Mouse (Mus musculus) left cerebral cortex, postnatal 14 days (tissue): ENCODE data around the gene Naaa. TPM values are rescaled to one million over a fixed set of nuclear protein-coding genes. Genes with fewer than 3 reads are reported as not detected.

ENCODE experiments used
- DNase-seq, 2 experiments: peaks; one replicate each; pipeline ENCODE4 v3.0.0; 2021 to 2022; ENCODE audit warnings: low spot score in 2 of 2, mixed read lengths in 1 of 2
- intact Hi-C: fragments of 180-260 bp; cut with DNase I; formaldehyde crosslinking; loops from one replicate; pipeline ENCODE4 v1.15.1; 2025
- total RNA-seq, 2 experiments: library from RNA; stranded (reverse); gene quantifications; 2 replicates each; pipeline ENCODE4 v1.2.3; 2021

The Naaa gene
- total RNA-seq, 2 experiments from 2014 or later: 26.6 to 30.7 TPM

DNA sequence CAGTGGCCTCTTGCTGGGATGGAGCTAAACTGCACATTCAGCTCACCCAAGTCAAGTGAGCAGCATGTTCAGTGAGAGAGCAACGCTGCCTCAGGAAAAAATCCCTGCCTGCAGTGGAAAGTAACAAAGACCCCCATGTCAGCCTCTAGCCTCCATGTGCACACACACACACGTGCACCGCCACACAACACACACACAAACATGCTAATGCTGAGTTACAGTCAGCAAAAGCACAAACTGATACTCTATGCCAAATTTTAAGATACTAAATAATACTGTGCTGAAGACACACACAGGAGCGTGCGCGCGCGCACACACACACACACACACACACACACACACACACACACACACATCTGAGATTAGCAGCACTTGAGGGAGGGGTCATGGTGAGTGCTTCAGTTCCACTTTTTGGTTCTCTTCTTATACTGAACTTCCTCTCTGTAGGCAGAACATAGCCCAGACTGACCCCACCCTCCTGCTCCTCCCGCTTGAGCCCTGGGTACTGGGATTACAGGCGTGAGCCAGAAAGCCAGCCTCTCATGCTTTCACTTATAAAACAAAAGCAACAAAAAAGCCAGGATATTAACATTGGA lies 1.1 kb upstream of the Naaa start:
- intact Hi-C loops: no loop called here

DNA sequence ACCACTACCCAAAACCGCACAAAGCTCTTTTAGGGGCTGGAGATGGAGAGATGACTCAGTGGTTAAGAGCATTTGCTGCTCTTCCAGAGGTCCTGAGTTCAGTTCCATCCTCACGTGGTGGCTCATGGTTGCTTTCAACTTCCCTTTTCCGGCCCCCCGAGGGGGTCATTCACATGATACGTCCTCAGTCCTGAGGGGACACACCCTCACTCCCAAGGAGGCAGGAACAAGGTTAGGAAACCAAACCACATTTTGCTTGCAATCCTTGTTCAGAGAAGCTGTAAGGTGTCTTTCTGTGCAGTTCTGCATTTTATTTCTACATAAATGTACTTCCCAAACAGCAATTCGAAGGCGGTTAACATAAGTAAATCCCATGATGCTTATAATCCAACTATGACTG lies 7.5 kb downstream of the Naaa start:
- intact Hi-C loops: no loop called here
- no peak for DNase-seq

More for the DNA sequence above, 1.1 kb upstream of the Naaa start:
- no peak for DNase-seq

DNA sequence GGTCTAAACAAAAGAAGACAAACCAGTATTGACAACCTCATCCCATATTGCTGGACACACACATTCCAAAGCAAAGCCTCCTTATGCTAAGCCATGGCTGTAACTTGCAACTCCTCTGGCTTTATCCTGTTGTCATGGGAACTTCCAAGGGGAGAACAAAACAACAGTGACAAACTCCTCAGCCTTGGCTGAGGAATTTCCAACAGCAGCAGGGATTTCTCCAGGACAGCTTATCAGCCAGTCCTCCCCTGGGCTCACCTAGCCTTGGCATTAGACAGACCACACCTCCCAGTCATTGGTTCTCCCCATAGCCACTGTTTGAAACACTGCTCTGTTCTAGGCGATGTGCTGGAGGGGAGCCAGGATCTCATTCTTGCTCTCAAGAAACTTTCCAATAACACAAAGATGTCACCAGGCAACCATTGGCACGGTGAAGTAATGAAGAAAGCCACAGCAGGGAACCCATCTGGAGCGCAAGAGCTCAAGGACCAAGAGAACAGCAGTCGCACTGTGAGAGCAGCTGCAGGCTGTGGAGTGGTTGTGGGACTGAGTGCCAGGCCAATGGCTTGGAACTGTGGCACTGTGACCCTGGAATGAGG lies 14.1 kb downstream of the Naaa start:
- intact Hi-C loops: no loop called here
- peak; percentile 80 to 93 for DNase-seq

DNA sequence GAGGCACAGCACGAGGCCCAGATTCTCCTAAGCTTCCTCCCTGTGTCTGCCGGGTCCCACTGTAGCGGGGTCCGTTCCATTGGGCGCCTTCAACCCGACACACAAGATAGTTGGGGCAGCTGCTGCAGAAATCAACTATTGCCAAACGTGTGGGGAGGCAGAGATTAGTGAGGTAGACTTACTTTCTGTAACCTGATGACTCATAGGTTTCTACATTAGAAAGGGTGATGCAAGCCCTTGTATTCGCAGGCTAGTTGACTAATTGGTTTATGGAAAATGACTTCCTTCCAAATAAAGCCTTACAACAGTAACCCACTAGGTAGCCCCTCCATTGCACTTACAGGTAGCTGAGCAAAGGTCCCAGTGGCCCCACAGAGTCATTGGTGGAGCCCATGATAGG lies 15.3 kb downstream of the Naaa start:
- DNase-seq: no peak
- intact Hi-C loops: no loop called here

DNA sequence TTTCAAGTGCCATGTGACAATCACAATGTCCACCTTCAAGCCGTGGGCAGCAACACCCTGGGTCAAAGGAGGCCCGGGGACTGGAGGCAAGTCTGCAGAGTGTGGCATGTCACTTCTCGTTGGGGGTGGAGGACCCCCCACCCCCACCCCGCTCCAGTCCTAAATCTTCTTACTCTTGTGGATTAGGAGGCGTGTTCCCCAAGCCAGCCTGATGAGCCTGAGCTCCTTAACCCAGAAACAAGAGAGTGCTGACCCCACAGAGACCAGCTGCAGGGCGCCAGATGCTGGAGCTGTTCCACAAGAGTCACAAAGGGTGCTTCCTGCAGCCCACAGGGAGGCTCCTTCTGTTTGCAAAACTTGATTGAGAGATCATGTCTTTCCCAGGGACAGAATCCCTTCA lies 21.8 kb downstream of the Naaa start, which contains the start of gene Ppef2:
Gene Ppef2, minus strand, starts transcription at position 61 of the 400 bp plus-strand sequence.
- intact Hi-C loops: no loop called here
- no peak for DNase-seq

DNA sequence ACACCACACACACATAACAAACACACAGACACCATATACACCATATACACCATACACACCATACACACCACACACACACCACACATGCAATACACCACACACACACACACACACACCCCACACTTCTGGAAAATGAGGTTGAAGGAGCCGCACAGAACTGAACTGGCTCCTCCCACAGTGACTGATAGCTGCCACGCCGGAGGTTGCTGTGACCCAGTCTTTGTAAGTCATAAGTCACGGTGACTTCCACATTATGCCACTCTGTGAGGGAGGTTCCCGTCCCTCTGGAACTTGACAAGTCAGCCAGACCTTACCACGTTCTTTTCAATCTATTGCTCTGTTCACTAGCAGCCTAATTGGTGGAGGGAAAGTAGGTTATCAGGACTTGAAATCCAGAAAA lies 23.5 kb downstream of the Naaa start:
- DNase-seq: no peak
- intact Hi-C loops: no loop called here

DNA sequence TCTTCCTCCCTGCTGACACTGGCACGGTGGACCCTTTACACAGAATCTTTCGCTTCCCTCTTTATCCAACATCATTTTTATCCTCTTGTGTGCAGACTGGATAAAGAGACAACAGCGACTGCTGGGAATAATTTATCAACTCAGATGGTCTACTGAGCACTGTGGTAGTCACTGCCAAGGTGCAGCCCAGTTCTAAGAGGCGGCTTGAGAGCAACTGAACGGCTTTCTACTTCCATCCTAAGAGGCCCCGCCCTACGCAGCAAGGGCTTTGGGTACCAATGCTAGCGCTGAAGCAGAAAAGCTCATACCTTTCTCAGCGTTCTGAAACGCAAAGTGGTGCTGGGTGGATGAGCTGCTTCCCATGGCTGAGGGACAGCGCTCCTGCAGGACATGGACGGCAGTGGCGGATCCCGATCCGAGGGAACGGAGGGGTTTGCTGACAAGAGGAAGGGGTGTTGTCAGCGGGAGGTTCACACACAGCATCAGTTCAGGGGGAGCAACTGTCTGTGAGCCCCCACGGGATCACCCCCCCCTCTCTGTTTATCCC lies 25.1 kb downstream of the Naaa start:
- peak; percentile 33 to 37 for DNase-seq
- intact Hi-C loops: no loop called here

DNA sequence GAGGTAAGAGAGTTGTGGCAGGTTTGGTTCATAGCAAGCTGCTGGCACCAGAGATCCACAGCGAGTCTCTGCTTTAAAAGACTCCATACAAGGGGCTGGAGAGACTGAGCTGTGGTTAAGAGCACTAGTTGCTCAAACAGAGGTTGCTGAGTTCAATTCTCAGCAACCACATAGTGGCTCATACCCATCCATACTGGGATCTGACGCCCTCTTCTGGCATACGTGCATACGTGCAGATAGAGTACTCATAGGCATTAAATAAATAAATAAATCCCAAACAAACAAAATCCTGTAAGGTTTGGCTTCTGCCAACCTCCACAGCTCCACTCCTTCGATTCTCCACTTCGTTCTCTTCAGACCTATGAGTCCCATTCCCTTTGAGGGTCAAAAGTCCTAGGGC lies 25.9 kb downstream of the Naaa start:
- intact Hi-C loops: no loop called here
- DNase-seq: no peak

DNA sequence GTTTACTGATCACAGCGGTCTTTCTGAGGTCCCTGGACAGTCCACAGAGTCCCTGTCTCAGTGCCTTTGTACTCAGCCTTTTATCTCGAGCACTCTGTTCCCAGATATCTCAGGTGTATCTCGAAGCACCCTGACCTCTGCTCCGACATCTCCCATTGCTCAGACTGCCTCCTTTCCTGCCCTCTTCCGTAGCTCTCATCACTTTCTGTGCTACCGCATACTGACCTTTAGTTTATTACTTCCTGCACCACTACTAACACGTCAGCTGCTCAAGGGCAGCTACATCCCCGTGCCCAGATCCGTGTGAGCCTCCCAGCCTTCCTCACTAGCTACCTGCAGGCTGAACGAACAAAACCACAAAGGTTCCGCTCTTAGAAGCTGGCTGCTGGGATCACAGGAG lies 29.4 kb downstream of the Naaa start:
- intact Hi-C loops: no loop called here
- DNase-seq: no peak

DNA sequence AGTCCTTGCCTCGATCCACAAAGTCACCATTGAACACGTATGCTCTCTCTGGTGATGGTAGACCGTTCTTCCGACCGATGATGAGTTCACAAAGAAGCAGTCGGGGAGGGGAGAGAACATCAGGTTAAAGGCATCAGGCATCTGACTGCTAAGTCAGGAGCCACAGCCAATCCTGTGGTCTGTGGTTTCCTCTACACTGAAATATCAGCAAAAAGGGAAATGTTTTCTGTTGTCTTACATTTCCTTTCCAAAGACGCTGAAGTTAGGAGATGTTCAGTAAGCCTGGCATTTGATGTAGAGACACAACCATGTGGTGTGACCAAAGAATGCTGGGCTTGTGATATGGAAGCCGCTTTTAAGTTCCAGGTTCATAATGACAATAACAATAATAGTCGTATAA lies 32.5 kb downstream of the Naaa start:
- intact Hi-C loops: no loop called here
- DNase-seq: no peak

DNA sequence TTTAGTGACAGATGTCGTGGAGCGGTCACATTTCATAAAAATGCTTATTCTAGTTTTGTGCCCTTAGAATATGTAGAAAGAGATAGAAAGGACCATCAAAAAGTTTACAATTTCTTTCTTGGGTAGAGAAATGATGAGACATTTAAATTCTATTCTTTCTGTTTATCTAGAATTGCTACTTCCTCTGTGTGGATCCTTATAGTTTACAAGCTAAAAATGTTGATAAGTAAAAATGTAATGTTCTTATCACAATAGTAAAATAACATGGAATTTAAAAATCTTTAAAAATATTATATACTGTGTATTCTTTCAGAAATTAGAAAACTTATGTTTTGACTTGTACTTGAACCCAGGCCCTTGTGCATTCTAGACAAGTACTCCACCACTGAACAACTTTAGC lies 33.1 kb downstream of the Naaa start:
- DNase-seq: no peak
- intact Hi-C loops: no loop called here

DNA sequence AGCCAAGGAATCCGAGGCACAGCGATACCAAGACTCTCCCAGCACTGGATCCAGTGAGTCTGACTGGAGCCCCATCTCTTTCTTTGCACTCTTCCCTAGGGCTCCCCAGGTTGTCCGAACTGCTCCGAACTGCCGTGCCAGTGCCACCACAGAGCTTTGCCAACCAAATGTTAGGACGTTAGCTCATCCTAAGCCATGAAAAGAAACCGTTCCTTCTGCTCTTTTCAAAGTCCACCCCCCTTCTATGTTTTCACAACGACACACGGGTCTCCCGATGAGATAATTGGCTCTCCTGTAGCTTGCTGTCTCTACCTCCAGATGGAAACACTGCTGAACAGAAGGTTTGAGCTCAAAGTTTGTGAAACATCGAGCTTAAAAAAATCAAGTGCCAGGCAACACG lies 37.2 kb downstream of the Naaa start:
- no peak for DNase-seq
- intact Hi-C loops: no loop called here

DNA sequence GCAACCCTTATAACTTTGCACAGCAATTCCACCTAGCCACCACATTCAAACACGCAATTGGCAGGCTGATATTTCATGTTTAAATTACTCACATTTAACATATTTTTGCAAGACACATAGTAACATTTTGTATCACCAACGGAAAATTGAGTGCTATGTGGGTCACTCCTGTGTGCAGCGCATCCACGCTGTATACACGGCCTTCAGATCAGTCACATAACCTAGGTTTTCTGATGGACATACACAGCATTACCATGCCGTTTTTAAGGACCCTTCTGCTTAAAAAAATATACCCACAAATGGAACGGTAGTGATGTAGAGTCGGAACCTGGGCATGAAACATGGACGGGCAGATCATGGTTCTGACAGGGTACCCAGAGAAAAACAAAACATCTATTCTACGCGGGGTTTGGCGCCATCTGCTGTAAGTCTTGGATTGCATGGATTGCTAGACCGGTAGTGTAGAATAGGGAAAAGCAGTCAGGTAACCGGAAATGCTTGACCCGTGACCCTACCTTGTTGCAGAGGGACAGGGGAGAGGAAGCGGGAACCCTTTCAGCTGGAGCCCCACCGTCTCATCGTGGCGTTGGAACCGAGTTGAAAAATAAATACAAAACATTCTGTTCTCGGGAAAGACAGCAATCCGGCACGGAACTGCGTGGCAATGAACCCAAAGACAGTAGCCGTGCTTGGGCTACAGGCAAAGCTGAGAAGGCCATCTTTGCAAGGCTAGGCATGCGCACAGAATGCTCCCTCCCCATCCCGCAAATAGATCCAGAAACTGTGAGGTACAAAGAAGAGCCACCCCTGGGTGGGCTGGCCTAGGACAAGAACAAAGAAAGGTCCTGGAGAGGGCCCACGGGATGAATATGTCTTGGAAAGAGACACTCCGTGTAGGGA lies 38.4 kb downstream of the Naaa start:
- intact Hi-C loops: loop anchor here (5.0 kb wide), 1 partner anchor 42 kb away; no protein-coding TSS in a partner anchor
- peak; percentile 68 to 82 for DNase-seq

DNA sequence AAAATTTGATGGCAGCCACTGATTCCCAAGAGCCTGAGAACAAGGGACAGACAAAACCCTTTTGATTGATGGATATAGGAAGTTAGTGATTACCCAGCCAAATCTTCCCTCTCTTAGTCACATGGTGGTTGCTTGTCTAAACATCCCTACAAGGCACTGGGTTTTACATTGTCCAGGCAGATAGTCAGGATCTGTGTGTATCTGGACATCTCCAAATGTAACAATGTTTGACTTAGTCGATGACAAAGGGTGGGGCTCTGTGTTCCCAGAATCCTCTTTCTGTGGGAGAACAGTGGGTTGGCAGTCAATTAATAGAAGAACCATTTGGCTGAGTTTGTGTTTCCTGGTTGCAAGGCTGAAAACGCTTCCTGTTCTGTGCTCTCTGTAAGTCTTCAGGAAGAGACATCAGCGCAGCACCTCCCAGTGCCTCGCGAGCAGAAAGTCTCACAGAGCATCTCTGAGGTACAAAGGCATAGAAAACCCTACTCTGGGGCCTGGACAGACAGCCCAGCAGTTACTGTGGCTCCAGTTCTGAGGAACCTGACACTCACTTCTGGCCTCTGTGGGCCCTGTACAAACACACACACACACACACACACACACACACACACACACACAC lies 42.9 kb downstream of the Naaa start:
- intact Hi-C loops: loop anchor here (5.0 kb wide), 1 partner anchor 38 kb away; no protein-coding TSS in a partner anchor
- DNase-seq: no peak

DNA sequence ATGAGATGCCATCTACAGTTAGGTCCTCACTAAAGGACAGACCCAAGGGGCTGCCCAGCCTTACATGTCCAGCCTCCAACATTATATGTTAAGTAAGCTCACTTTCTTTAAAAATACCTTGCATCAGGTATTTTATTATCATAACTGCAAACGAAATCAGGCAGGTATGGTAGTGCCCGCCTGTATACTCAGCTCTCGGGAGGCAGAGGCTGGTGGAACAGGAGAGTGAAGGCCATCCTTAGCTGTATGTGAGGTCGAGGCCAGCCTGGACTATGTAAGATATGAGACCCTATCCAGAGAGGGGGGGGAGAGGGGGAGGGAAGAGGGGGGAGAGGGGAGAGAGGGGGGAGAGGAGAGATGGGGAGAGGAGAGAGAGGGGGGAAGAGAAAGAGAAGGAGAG lies 44.6 kb downstream of the Naaa start:
- no peak for DNase-seq
- intact Hi-C loops: no loop called here

DNA sequence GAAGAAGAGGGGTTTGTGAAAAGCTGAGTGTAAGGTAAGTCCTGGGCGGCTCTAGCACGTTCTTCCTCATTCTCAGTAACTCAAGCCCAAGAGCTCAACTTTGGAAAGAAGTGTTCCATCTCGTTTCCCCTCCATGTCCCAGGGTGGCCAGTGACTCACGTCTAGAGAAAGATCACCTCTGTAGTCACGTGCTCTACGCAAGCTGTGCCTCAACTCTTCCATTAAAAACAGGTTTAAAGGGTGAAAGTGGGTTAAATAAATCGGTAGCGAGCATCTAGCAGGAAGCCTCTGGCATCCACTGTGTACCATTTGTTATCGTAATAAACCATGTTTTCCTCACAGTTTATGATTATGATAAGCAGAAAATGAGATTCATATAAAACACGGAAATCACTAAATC lies 46.1 kb downstream of the Naaa start:
- intact Hi-C loops: no loop called here

DNA sequence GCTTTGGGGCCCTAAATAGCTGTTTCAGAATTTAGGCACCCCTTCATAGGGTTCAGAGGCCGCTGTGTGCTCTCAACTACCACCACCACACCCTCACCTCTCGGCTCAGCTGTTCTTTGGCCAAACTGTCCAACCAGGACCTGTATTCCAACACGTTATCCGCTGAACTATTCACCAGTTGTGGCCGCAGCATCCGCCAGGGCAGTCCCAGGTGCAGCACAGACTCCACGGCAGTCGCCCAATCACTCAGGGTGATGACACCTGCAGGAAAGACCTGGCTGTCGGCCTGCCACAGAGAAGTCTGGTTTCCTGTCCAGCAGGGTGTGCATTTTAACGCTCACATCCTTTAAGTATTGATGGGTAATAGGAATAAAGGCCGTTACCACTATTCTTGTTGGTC lies 47.7 kb downstream of the Naaa start:
- intact Hi-C loops: no loop called here
- no peak for DNase-seq

More for the DNA sequence above, 46.1 kb downstream of the Naaa start:
- no peak for DNase-seq

DNA sequence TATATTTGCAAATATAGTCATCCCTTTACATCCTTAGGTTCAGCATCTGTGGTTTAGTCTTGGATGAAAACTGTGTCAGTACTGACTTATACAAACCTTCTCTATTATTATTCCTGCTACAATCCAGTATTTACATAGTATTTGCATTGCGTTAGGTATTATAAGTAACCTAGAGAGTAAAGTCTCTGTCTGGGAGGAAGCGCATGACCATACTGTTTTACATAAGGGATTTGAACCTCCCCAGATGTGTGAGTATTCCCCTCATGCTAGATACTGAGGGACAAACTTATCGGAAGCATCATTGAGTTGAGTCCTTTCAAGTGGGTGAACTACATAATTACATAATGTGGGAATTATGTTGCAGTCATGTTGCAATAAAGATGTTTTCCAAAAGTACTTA lies 48.5 kb downstream of the Naaa start:
- intact Hi-C loops: no loop called here
- DNase-seq: no peak

DNA sequence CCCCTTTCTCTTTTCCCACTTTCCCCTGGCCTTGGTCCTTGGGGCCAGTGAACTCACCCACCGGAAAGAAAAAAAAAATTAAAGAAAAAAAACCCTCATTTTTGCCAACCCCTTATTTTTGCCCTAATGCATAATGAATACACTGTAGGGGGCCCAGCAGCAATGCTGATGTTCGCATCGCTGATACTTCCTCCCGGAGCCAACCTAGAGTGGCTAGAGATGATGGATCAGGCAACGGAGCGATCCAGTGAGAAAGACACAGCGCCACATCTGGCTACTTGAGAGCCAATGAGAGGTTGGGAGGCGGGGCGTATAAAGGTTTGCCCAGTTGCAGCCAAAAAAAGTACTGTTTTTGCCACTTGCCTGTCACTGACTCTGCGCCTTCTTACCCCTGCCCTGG lies 49.2 kb downstream of the Naaa start:
- intact Hi-C loops: no loop called here
- no peak for DNase-seq

DNA sequence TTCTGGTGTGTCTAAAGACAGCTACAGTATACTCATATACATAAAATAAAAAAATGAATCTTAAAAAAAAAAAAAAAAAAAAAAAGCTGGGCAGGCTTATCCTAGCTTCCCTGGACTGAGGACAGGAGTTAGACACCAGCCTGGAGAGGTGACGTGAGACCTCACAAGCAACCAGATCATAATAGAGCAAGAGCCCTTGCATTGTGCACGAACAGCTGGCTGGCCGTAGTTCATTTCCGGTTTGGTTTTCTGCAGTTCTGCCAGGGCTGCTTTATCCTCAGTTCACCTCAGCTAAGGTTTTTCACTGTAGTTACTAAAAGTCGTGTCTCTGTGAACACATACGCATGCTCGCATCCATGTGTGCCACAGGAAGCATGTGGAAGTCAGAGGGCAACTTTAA lies 50.2 kb downstream of the Naaa start:
- intact Hi-C loops: no loop called here
- DNase-seq: no peak
